Mouse (Mus musculus) lung, postnatal 0 days (tissue): ENCODE data around the gene Speg.
A peak's percentile ranks its signal among the peaks of the same experiment; 100 is the strongest.

Experiments
- CTCF ChIP-seq: IDR thresholded peaks from 2 replicates; pipeline ENCODE4 v1.5.1; 2016; ENCODE audit warnings: antibody characterized with exemption, mild to moderate bottlenecking
- EP300 ChIP-seq: IDR thresholded peaks from 2 replicates; pipeline ENCODE4 v1.6.1; 2016; ENCODE audit warnings: antibody characterized with exemption, mild to moderate bottlenecking, control low read depth

- peak; percentile 1; the same call in 1 of the 2 replicates for TF ChIP-seq CTCF
- TF ChIP-seq EP300: no peak
These were observed 103.4 kb downstream of the Speg start for GRCm38 (mm10) chr1:75478497-75478896.
